Comparison of ENCODE assay signal across 27 mouse cellular contexts in the genomic region with DNA sequence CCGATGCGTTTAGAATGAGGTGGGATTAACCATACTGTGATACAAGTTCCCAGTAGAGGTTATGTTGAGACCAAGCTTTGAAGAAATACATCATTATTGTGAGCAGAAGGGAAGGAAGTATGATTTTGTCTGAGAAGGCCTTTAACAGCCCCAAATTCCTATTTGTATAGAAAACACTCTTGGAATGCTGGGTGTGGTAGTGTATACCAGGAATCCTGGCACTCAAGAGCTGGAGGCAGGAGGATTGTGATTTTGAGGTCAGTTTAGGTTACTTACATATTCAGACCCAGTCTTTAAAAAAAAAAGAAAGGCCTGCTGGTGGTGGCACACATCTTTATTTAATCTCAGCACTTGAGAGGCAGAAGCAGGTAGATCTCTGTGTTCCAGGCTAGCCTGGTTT. TPM values are rescaled to one million over a fixed set of nuclear protein-coding genes. Genes with fewer than 3 reads are reported as not detected.
DNase-seq lines count a peak whose midpoint lies in the region; TF ChIP-seq lines count a peak whose summit lies in the region.
"Had no signal": no experiment of that assay in that cellular context is flagged by ENCODE, and none has a peak within 500 bp of the region (broad histone marks: within the 10 kb centered on the region; RNA-seq: fewer than 3 reads in every experiment).

No protein-coding gene starts in this region.

- no peaks in the 10 kb centered on the region for H3K27me3 ChIP-seq in myocyte (ENCODE audit: control insufficient read depth, insufficient read depth, insufficient read length)

- TF ChIP-seq POLR2A in myocyte (IDR thresholded peaks at IDR 0.05; ENCODE audit: insufficient read length, low read depth), result no peak

- H3K4me3 ChIP-seq in myocyte, result no peak overlapping the region
- H3K4me3 ChIP-seq: embryonic facial prominence, embryonic 15.5 days; forebrain, embryonic 15.5 days; heart, embryonic 10.5 days; hindbrain, embryonic 12.5 days had no signal

- no peak overlapping the region for H3ac ChIP-seq in myocyte (ENCODE audit: control insufficient read depth, insufficient read length)

- DNase-seq in 3134 (ENCODE audit: extremely low read depth, insufficient read length, low spot score), result peak; percentile 46
- peak; percentile 87 for DNase-seq in 3T3-L1 (ENCODE audit: low read depth, low spot score)
- peak; percentile 46 for DNase-seq in NIH3T3 (ENCODE audit: low read depth)
- no peak for DNase-seq in cerebellum, postnatal 4 days (ENCODE audit: low spot score in 2 of 2)
- DNase-seq in layer of hippocampus, adult 18-20 months (ENCODE audit: low spot score in 2 of 2), result no peak
- DNase-seq: adrenal gland, adult 8-10 months; adrenal gland, postnatal 36 days; cerebellum, adult 2 months; cerebellum, postnatal 10 days; embryo, embryonic 11 days; gastrocnemius, postnatal 10 days; heart, adult 18-20 months; heart, postnatal 10 days; heart, postnatal 4 days had no signal

- H3K4me2 ChIP-seq in myocyte (ENCODE audit: low read depth), result peak overlapping the region; percentile 46
- H3K4me2 ChIP-seq: embryonic facial prominence, embryonic 15.5 days; forebrain, embryonic 15.5 days; hindbrain, embryonic 12.5 days had no signal

- peaks cover 22% of the 10 kb centered on the region for H3K79me2 ChIP-seq in myocyte (ENCODE audit: control insufficient read depth, insufficient read depth)

- H3K36me3 ChIP-seq in myocyte (ENCODE audit: control insufficient read depth, insufficient read depth), result no peaks in the 10 kb centered on the region
- H3K36me3 ChIP-seq: embryonic facial prominence, embryonic 15.5 days; forebrain, embryonic 15.5 days; heart, embryonic 10.5 days; hindbrain, embryonic 12.5 days had no signal

TF ChIP-seq in myocyte, 11 proteins besides CTCF, POLR2A, EP300 and RAD21:
- TF ChIP-seq E2F4 (IDR thresholded peaks at IDR 0.05; ENCODE audit: insufficient read depth) (no peak), POLR2AphosphoS2 (IDR thresholded peaks at IDR 0.05; ENCODE audit: insufficient read length, low read depth) (no peak), TCF3 (IDR thresholded peaks at IDR 0.05; ENCODE audit: insufficient read length, low read depth) (no peak), SRF (IDR thresholded peaks at IDR 0.05; ENCODE audit: control insufficient read depth, insufficient read length, low read depth) (no peak), REST (IDR thresholded peaks at IDR 0.05; ENCODE audit: insufficient read depth, insufficient read length) (no peak), USF1 (IDR thresholded peaks at IDR 0.05; ENCODE audit: low read depth) (no peak), MAX (IDR thresholded peaks at IDR 0.05; ENCODE audit: low read depth) (no peak), MYOG (IDR thresholded peaks at IDR 0.05; ENCODE audit: control insufficient read depth in 1 of 3, insufficient read depth in 1 of 3, insufficient read length in 2 of 3, low read depth in 2 of 3) (no peak), TCF12 (IDR thresholded peaks at IDR 0.05; ENCODE audit: insufficient read depth, poor library complexity, severe bottlenecking) (no peak), MYOD1 (IDR thresholded peaks at IDR 0.05; ENCODE audit: control insufficient read depth in 1 of 3, insufficient read length in 2 of 3, low read depth in 2 of 3) (no peak), CEBPB (IDR thresholded peaks at IDR 0.05; ENCODE audit: insufficient read depth, poor library complexity, severe bottlenecking) (no peak)
TF ChIP-seq in myocyte: peak in this region for 0.

RNA-seq across cellular contexts. Expression of a gene that starts 4.9 kb away (rescaled TPM):
- polyA plus RNA-seq in myocyte (2012; fragmentation: generic; extraction: Trizol), result 10.8 TPM
- total RNA-seq in layer of hippocampus, adult 18-20 months (2021), result under 1 TPM; 0.25 to 0.30 TPM

RNA-seq across cellular contexts. Expression of a gene that starts 47.7 kb away (rescaled TPM):
- 0.89 TPM for polyA plus RNA-seq in myocyte (2012; fragmentation: generic; extraction: Trizol)
- under 1 TPM in 1 of 2 experiments, not detected in 1; 0.25 TPM for total RNA-seq in layer of hippocampus, adult 18-20 months (2021)
- total RNA-seq: adrenal gland, adult 8-10 months; adrenal gland, postnatal 36 days; common myeloid progenitor, adult 5-6 weeks; gastrocnemius, postnatal 10 days; gastrocnemius, postnatal 4 days; heart, adult 18-20 months had no signal
- polyA plus RNA-seq: C2C12; embryonic facial prominence, embryonic 11.5 days; forebrain, embryonic 11.5 days; forebrain, embryonic 15.5 days; heart, embryonic 10.5 days; heart, embryonic 14.5 days; hindbrain, embryonic 12.5 days; hindbrain, embryonic 16.5 days; inflammation-experienced regulatory T-cells, adult 6 months had no signal

RNA-seq across cellular contexts. Expression of a gene that starts 58.9 kb away (rescaled TPM):
- 53.6 TPM for polyA plus RNA-seq in myocyte (2012; fragmentation: generic; extraction: Trizol)
- total RNA-seq in layer of hippocampus, adult 18-20 months (2021), result 10 to 100 TPM; 52.1 to 59.5 TPM

Comparison
In these comparisons a context has a peak if more than half of its experiments do, and no peak if none do; other contexts are left out.
1. DNase-seq: peak in 3134 (single experiment), 3T3-L1 (single experiment) and NIH3T3 (single experiment); none in cerebellum, postnatal 4 days (0 of 2) and layer of hippocampus, adult 18-20 months (0 of 2).